Mouse (Mus musculus) cerebellum, postnatal 25 days (tissue): ENCODE data around the gene Gstt3.
"Not testable (repeated sequence)": the region's sequence is repeated elsewhere in the genome, so short reads cannot be mapped to it uniquely, and the experiment has no call there.

ENCODE experiments used
- DNase-seq, 2 experiments: peaks; one replicate each; pipeline ENCODE4 v3.0.0; 2021; ENCODE audit warnings: mixed read lengths in 2 of 2

Gene Gstt3

GRCm38 (mm10) chr10:75779206-75780174, 1.7 kb downstream of the Gstt3 start:
- no peak for DNase-seq

GRCm38 (mm10) chr10:75777885-75778284, 3.3 kb downstream of the Gstt3 start:
- DNase-seq = no peak

GRCm38 (mm10) chr10:75776562-75776961, 4.7 kb downstream of the Gstt3 start:
- no peak for DNase-seq

GRCm38 (mm10) chr10:75774587-75774986, 6.6 kb downstream of the Gstt3 start:
- DNase-seq = no peak

GRCm38 (mm10) chr10:75774102-75774501, 7.1 kb downstream of the Gstt3 start:
- no peak for DNase-seq

- peak; percentile 85 to 95 for DNase-seq
Measured at GRCm38 (mm10) chr10:75772795-75773664, 8.2 kb downstream of the Gstt3 start, which contains the start of gene Ddt. TSS of gene Ddt (minus strand) at chr10:75773414.

GRCm38 (mm10) chr10:75767756-75768155, 13.5 kb downstream of the Gstt3 start:
- not testable (repeated sequence) for DNase-seq

- DNase-seq = no peak
Measured at GRCm38 (mm10) chr10:75766856-75767255, 14.4 kb downstream of the Gstt3 start.

- peak; percentile 71 to 82 for DNase-seq
Measured at GRCm38 (mm10) chr10:75764519-75765473, 16.4 kb downstream of the Gstt3 start.

GRCm38 (mm10) chr10:75763682-75764518, 17.3 kb downstream of the Gstt3 start, which contains the start of gene Cabin1:
TSS of gene Cabin1 (minus strand) at chr10:75764341.
- peak; percentile 97 to 98 for DNase-seq

- DNase-seq = no peak
Measured at GRCm38 (mm10) chr10:75762413-75762812, 18.8 kb downstream of the Gstt3 start.

- no peak for DNase-seq
Measured at GRCm38 (mm10) chr10:75760311-75760710, 20.9 kb downstream of the Gstt3 start.

- DNase-seq = no peak
Measured at GRCm38 (mm10) chr10:75756719-75757118, 24.5 kb downstream of the Gstt3 start.

GRCm38 (mm10) chr10:75744017-75744416, 37.2 kb downstream of the Gstt3 start:
- DNase-seq = peak; percentile 90 to 93

GRCm38 (mm10) chr10:75743369-75743768, 37.8 kb downstream of the Gstt3 start:
- DNase-seq = peak; percentile 75 to 76

GRCm38 (mm10) chr10:75740866-75741265, 40.3 kb downstream of the Gstt3 start:
- DNase-seq = peak in 1 of 2 experiments; percentile 37

- DNase-seq = no peak
Measured at GRCm38 (mm10) chr10:75725449-75725848, 55.8 kb downstream of the Gstt3 start.
